Mouse (Mus musculus): ENCODE measurements around the gene Pik3r6.
A peak's percentile ranks its signal among the peaks of the same experiment; 100 is the strongest.

Gene Pik3r6

GRCm38 (mm10) chr11:68531941-68532535 lies 29.2 kb downstream of the Pik3r6 start:
- no peak for ATAC-seq (ENCODE audit: insufficient number of reproducible peaks, low FRiP score, low TSS enrichment)

- no peak for ATAC-seq (ENCODE audit: insufficient number of reproducible peaks, low FRiP score, low TSS enrichment)
These were observed 30.0 kb downstream of the Pik3r6 start for GRCm38 (mm10) chr11:68532773-68533172.

GRCm38 (mm10) chr11:68533971-68534475 lies 31.2 kb downstream of the Pik3r6 start:
- ATAC-seq (ENCODE audit: insufficient number of reproducible peaks, low FRiP score, low TSS enrichment), result no peak

GRCm38 (mm10) chr11:68536026-68536425 lies 33.2 kb downstream of the Pik3r6 start:
- no peak for ATAC-seq (ENCODE audit: insufficient number of reproducible peaks, low FRiP score, low TSS enrichment)

GRCm38 (mm10) chr11:68536465-68536864 lies 33.6 kb downstream of the Pik3r6 start:
- ATAC-seq (ENCODE audit: insufficient number of reproducible peaks, low FRiP score, low TSS enrichment), result no peak

GRCm38 (mm10) chr11:68539621-68540020 lies 36.8 kb downstream of the Pik3r6 start:
- no peak for ATAC-seq (ENCODE audit: insufficient number of reproducible peaks, low FRiP score, low TSS enrichment)

GRCm38 (mm10) chr11:68544554-68544953 lies 41.7 kb downstream of the Pik3r6 start:
- no peak for ATAC-seq (ENCODE audit: insufficient number of reproducible peaks, low FRiP score, low TSS enrichment)

GRCm38 (mm10) chr11:68545172-68545571 lies 42.4 kb downstream of the Pik3r6 start:
- no peak for ATAC-seq (ENCODE audit: insufficient number of reproducible peaks, low FRiP score, low TSS enrichment)

- no peak for ATAC-seq (ENCODE audit: insufficient number of reproducible peaks, low FRiP score, low TSS enrichment)
These were observed 42.9 kb downstream of the Pik3r6 start for GRCm38 (mm10) chr11:68545682-68546222.

GRCm38 (mm10) chr11:68547484-68547883 lies 44.7 kb downstream of the Pik3r6 start:
- no peak for ATAC-seq (ENCODE audit: insufficient number of reproducible peaks, low FRiP score, low TSS enrichment)

GRCm38 (mm10) chr11:68549597-68549996 lies 46.8 kb downstream of the Pik3r6 start:
- no peak for ATAC-seq (ENCODE audit: insufficient number of reproducible peaks, low FRiP score, low TSS enrichment)

GRCm38 (mm10) chr11:68550358-68550757 lies 47.5 kb downstream of the Pik3r6 start:
- ATAC-seq (ENCODE audit: insufficient number of reproducible peaks, low FRiP score, low TSS enrichment), result no peak

GRCm38 (mm10) chr11:68553981-68554471 lies 51.2 kb downstream of the Pik3r6 start:
- ATAC-seq (ENCODE audit: insufficient number of reproducible peaks, low FRiP score, low TSS enrichment), result no peak

GRCm38 (mm10) chr11:68555918-68556584 lies 53.2 kb downstream of the Pik3r6 start, which contains the start of gene Mfsd6l:
Gene Mfsd6l, plus strand, starts transcription at chr11:68556186.
- ATAC-seq (ENCODE audit: insufficient number of reproducible peaks, low FRiP score, low TSS enrichment), result no peak

GRCm38 (mm10) chr11:68559546-68559945 lies 56.7 kb downstream of the Pik3r6 start:
- no peak for ATAC-seq (ENCODE audit: insufficient number of reproducible peaks, low FRiP score, low TSS enrichment)

- peak; percentile 41; the same call in 1 of the 2 replicates for ATAC-seq (ENCODE audit: insufficient number of reproducible peaks, low FRiP score, low TSS enrichment)
These were observed 59.4 kb downstream of the Pik3r6 start for GRCm38 (mm10) chr11:68561957-68562950.

GRCm38 (mm10) chr11:68564356-68565031 lies 61.7 kb downstream of the Pik3r6 start:
- ATAC-seq (ENCODE audit: insufficient number of reproducible peaks, low FRiP score, low TSS enrichment), result no peak

GRCm38 (mm10) chr11:68565032-68565429 lies 62.2 kb downstream of the Pik3r6 start:
- no peak for ATAC-seq (ENCODE audit: insufficient number of reproducible peaks, low FRiP score, low TSS enrichment)

- peak; percentile 87; the same call in 1 of the 2 replicates for ATAC-seq (ENCODE audit: insufficient number of reproducible peaks, low FRiP score, low TSS enrichment)
These were observed 63.7 kb downstream of the Pik3r6 start for GRCm38 (mm10) chr11:68566447-68567059.
